Mouse (Mus musculus) ES-Bruce4 (cell line): Measurements from ENCODE around the gene Apba2. TPM values are rescaled to one million over a fixed set of nuclear protein-coding genes. Genes with fewer than 3 reads are reported as not detected.

Source experiments
- H3K27ac ChIP-seq: 2 replicates; pipeline ENCODE4 v1.5.1; 2012; ENCODE audit warnings: low read length, inconsistent platforms; ENCODE audit not compliant: insufficient read depth
- H3K27me3 ChIP-seq: 2 replicates; pipeline ENCODE4 v1.6.1; 2012; ENCODE audit warnings: mild to moderate bottlenecking, low read length, inconsistent platforms; ENCODE audit not compliant: control insufficient read depth, poor library complexity, insufficient read depth, severe bottlenecking
- H3K36me3 ChIP-seq: 2 replicates; pipeline ENCODE4 v1.6.1; 2012; ENCODE audit warnings: inconsistent platforms, mild to moderate bottlenecking, low read length, moderate library complexity; ENCODE audit not compliant: control insufficient read depth, poor library complexity, insufficient read depth, severe bottlenecking
- H3K4me1 ChIP-seq: one replicate; pipeline ENCODE4 v1.8.1; 2011; ENCODE audit warnings: low read length; ENCODE audit not compliant: control insufficient read depth, insufficient read depth
- H3K4me3 ChIP-seq: 2 replicates; pipeline ENCODE4 v1.5.1; 2011; ENCODE audit warnings: low read depth, mild to moderate bottlenecking, low read length
- H3K9ac ChIP-seq: 2 replicates; pipeline ENCODE4 v1.6.1; 2012; ENCODE audit warnings: low read depth, mild to moderate bottlenecking, inconsistent platforms; ENCODE audit not compliant: poor library complexity, severe bottlenecking
- H3K9me3 ChIP-seq: replicated peaks from 2 replicates; pipeline ENCODE4 v1.6.1; 2012; ENCODE audit warnings: mild to moderate bottlenecking, low read length, inconsistent platforms; ENCODE audit not compliant: control insufficient read depth, poor library complexity, insufficient read depth, severe bottlenecking
- CTCF ChIP-seq: IDR thresholded peaks from one replicate; pipeline ENCODE4 v1.8.1; 2011; ENCODE audit warnings: low read depth, low read length
- EP300 ChIP-seq: IDR thresholded peaks from 2 replicates; pipeline ENCODE4 v1.6.1; 2011; ENCODE audit warnings: low read depth, low read length; ENCODE audit not compliant: insufficient read depth
- POLR2A ChIP-seq: IDR thresholded peaks from one replicate; pipeline ENCODE4 v1.8.1; 2011; ENCODE audit warnings: low read length; ENCODE audit not compliant: insufficient read depth
- polyA plus RNA-seq: library from polyadenylated mRNA; stranded (reverse); fragments of >200 nt; gene quantifications from 2 replicates; pipeline ENCODE4 v1.2.4, GENCODE M21; 2011; ENCODE audit warnings: low read depth; ENCODE audit not compliant: missing spikeins, insufficient read depth, insufficient read length

The Apba2 gene
- polyA plus RNA-seq, 1 experiment, result 1.9 TPM

DNA sequence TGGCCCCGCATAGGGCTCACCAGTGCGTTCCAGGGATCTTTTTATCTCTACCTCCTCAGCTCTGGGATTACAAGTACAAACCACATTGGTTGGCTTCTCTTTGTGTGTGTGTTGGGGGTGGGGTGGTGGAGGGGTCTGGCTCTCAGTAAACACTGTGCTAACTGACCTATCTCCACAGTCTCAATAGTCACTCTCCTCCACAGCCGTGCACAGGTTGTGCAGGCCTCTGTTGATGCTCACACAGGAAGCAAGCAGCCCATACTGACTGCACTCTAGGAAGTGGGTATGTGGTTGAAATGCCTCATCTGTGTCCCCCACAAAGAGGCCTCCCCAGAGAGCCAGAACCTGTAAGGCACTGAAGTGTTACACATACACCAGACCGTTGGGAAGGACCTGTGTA lies 131.7 kb downstream of the Apba2 start:
- Histone ChIP-seq H3K27ac (no peak overlapping the region), H3K4me3 (no peak overlapping the region)

DNA sequence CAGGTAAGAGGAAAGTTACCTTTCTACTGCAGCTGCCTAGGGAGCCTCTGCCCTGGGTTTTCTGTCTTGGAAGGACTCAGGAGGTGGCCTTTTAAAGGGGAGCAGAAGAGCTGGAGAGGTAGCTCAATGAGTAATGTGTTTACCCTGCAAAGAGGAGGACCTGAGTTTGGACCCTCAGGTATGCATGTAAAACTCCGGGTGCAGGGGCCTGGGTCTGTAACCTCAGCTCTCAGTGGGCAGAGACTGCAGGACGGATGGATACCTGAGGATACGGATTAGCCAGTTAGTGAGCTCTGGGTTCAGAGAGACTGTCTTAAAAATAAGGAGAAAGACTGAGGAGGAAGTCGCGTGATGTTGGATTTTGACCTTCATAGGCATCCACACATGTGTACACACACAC lies 132.4 kb downstream of the Apba2 start:
- Histone ChIP-seq H3K4me1 (no peaks in the 10 kb centered on the region), H3K4me3 (no peak overlapping the region), H3K9ac (no peak overlapping the region), H3K27me3 (no peaks in the 10 kb centered on the region), H3K27ac (no peak overlapping the region), H3K9me3 (no peaks in the 10 kb centered on the region), H3K36me3 (no peaks in the 10 kb centered on the region)
- TF ChIP-seq CTCF, result no peak
- TF ChIP-seq POLR2A, result no peak

More for the DNA sequence above, 131.7 kb downstream of the Apba2 start:
- no peaks in the 10 kb centered on the region for H3K9me3 ChIP-seq
- no peaks in the 10 kb centered on the region for H3K36me3 ChIP-seq
- no peak overlapping the region for H3K9ac ChIP-seq
- no peaks in the 10 kb centered on the region for H3K4me1 ChIP-seq
- no peak for TF ChIP-seq EP300
- no peaks in the 10 kb centered on the region for H3K27me3 ChIP-seq

DNA sequence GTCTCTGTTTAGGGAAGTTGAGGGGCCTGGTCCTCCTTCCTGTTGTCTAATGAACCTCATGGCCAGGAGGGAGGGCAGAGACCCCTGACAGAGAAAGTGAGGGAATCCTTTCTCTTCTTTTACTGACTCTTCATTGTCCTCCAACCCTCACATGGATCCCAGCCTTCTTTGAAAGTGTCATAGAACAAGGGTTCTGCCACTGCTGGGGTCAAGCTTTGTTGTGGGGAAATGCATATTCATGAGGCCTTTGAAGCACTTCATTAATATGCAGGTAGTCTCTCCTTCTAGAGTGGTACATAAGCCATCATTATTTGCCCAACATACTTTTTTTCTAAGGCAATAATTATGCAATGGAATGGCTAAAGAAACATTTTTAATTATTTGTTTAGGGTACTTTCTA lies 133.0 kb downstream of the Apba2 start:
- Histone ChIP-seq H3K4me1 (no peaks in the 10 kb centered on the region), H3K36me3 (no peaks in the 10 kb centered on the region), H3K27ac (no peak overlapping the region), H3K9ac (no peak overlapping the region), H3K9me3 (no peaks in the 10 kb centered on the region), H3K27me3 (no peaks in the 10 kb centered on the region), H3K4me3 (no peak overlapping the region)
- TF ChIP-seq CTCF (no peak), POLR2A (no peak), EP300 (no peak)

DNA sequence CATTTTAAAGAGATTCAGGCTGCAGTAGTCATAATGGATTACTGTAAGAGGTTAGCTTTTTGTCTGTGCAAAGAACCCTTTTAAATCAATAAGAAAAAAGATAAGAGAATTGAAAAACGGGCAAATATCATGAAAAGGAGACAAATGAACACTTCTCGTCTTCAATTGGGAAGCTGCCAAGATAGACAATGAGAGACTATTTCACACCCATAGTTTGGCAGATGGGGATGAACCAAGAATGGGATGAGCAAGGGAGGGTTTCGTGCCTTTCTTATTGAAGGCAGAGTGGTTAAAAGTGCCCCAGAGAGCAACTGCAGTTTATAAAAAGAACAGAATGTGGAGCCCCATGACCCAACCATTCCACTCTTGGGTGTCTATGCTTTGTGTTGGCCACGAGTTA lies 137.4 kb downstream of the Apba2 start:
- no peaks in the 10 kb centered on the region for H3K4me1 ChIP-seq
- no peak overlapping the region for H3K4me3 ChIP-seq
- no peak overlapping the region for H3K27ac ChIP-seq
- no peaks in the 10 kb centered on the region for H3K27me3 ChIP-seq
- no peak overlapping the region for H3K9ac ChIP-seq
- no peak for TF ChIP-seq POLR2A
- TF ChIP-seq EP300, result no peak
- no peak for TF ChIP-seq CTCF
- no peaks in the 10 kb centered on the region for H3K9me3 ChIP-seq
- H3K36me3 ChIP-seq, result no peaks in the 10 kb centered on the region

DNA sequence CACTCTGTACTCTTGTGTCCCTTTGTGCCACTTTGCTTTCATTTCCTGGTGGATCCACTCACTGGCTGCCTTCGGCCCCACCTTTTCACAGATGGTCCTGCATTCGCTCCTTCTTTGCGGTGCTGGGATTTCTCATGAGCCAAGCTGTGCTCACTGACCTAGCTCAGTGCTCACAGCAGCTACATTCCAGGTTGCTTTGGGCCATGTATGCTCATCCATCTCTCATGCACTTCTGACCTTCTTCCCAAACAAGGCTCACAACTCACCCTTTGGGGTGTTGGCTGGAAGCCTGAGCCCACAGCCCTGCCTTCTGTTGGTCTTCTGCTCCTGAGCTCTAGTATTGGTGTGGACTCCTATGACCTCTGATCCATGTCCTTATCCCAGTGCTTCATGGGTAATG lies 139.1 kb downstream of the Apba2 start:
- no peaks in the 10 kb centered on the region for H3K27me3 ChIP-seq
- no peak overlapping the region for H3K27ac ChIP-seq
- no peaks in the 10 kb centered on the region for H3K4me1 ChIP-seq
- no peaks in the 10 kb centered on the region for H3K9me3 ChIP-seq
- no peak overlapping the region for H3K4me3 ChIP-seq
- H3K36me3 ChIP-seq, result no peaks in the 10 kb centered on the region
- H3K9ac ChIP-seq, result no peak overlapping the region
- TF ChIP-seq POLR2A (no peak), EP300 (no peak), CTCF (no peak)

DNA sequence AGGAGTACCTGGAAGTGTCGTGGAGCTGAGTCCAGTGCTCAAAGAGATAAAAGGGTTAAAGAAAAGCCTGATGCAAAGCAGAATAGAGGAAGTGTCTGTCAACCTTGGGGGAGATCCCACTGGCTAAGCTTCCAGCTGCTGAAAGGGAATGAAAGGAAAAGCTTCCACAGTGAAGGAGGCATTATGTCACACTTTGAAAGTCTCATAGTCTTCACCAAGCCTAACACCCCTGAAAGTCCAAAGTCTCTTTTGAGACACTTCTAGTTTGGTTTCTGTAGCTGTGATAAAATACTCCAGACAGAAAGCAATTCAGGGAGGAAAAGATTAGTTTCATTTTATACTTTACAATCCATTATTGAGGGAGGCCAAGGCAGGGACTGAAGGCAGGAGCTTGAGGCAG lies 141.4 kb downstream of the Apba2 start:
- TF ChIP-seq POLR2A (no peak), CTCF (no peak), EP300 (no peak)
- Histone ChIP-seq H3K4me3 (no peak overlapping the region), H3K36me3 (no peaks in the 10 kb centered on the region), H3K4me1 (no peaks in the 10 kb centered on the region), H3K27me3 (no peaks in the 10 kb centered on the region), H3K9ac (no peak overlapping the region), H3K27ac (no peak overlapping the region), H3K9me3 (no peaks in the 10 kb centered on the region)
